In the genomic region with DNA sequence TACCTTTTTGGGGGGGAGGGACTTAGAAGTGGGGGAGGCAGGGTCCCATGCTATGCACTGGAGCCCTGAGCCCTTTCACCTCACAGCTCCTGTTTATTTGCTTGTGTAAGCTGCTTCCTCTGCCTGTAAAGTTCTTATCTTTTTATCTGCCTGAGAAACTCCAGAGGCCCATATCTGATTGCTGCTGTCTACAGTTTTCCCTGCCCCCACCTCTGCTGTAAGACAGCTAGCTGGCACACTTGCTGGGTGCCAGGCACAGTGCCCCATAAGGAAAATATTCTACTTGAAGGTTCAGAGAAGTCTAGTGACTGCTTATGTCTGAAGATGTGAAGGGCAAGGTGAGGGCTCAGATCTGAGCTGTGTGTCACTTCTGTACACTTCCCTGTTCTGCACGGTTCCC, we compare ENCODE assay signal across 17 mouse cellular contexts. TPM values are rescaled to one million over a fixed set of nuclear protein-coding genes. Genes with fewer than 3 reads are reported as not detected.
DNase-seq lines count a peak whose midpoint lies in the region; ATAC-seq and TF ChIP-seq lines count a peak whose summit lies in the region.
"Had no signal": no experiment of that assay in that cellular context is flagged by ENCODE, and none has a peak within 500 bp of the region (broad histone marks: within the 10 kb centered on the region; RNA-seq: fewer than 3 reads in every experiment).

No protein-coding gene starts in this region.

- DNase-seq in lung, postnatal 0 days (ENCODE audit: low spot score), result no peak
- DNase-seq in lung, postnatal 36 days, result no peak
- peak; percentile 73 for DNase-seq in thymus, postnatal 14 days
- no peak for DNase-seq in left cerebral cortex, adult 18-20 months (ENCODE audit: low spot score in 2 of 2)
- DNase-seq in right cerebral cortex, adult 2 months (ENCODE audit: low spot score in 2 of 2), result no peak
- DNase-seq: gastrocnemius, postnatal 25 days; layer of hippocampus, postnatal 36 days had no signal

- H3K4me1 ChIP-seq in forebrain, embryonic 15.5 days, result no peaks in the 10 kb centered on the region
- no peaks in the 10 kb centered on the region for H3K4me1 ChIP-seq in forebrain, embryonic 16.5 days (replicated peaks; ENCODE audit: control insufficient read depth, insufficient read depth, low read length)
- no peaks in the 10 kb centered on the region for H3K4me1 ChIP-seq in lung, postnatal 0 days (ENCODE audit: insufficient read depth, low read depth, low read length)
- H3K4me1 ChIP-seq: forebrain, embryonic 13.5 days; lung, embryonic 15.5 days; midbrain, embryonic 12.5 days had no signal

- no peak overlapping the region for H3K4me2 ChIP-seq in forebrain, embryonic 15.5 days (replicated peaks)
- H3K4me2 ChIP-seq in forebrain, embryonic 16.5 days (ENCODE audit: low read length), result no peak overlapping the region
- no peak overlapping the region for H3K4me2 ChIP-seq in lung, postnatal 0 days (replicated peaks; ENCODE audit: low read depth, low read length)
- H3K4me2 ChIP-seq: embryonic facial prominence, embryonic 15.5 days; forebrain, embryonic 13.5 days; heart, embryonic 15.5 days; limb, embryonic 12.5 days; lung, embryonic 15.5 days; midbrain, embryonic 12.5 days had no signal

- no peaks in the 10 kb centered on the region for H3K27me3 ChIP-seq in forebrain, embryonic 15.5 days
- no peaks in the 10 kb centered on the region for H3K27me3 ChIP-seq in forebrain, embryonic 16.5 days (replicated peaks; ENCODE audit: control insufficient read depth, insufficient read depth, low read length)
- H3K27me3 ChIP-seq in lung, postnatal 0 days (replicated peaks; ENCODE audit: insufficient read depth, low read length), result no peaks in the 10 kb centered on the region
- H3K27me3 ChIP-seq: embryonic facial prominence, embryonic 15.5 days; forebrain, embryonic 13.5 days; heart, embryonic 15.5 days; limb, embryonic 12.5 days; lung, embryonic 15.5 days; midbrain, embryonic 12.5 days had no signal

- peak; percentile 46; the same call in 1 of the 2 replicates for ATAC-seq in forebrain, embryonic 15.5 days (replicated peaks)
- no peak for ATAC-seq in forebrain, embryonic 16.5 days
- peak; percentile 27; the same call in 1 of the 2 replicates for ATAC-seq in lung, postnatal 0 days
- 0 out of 4 replicates have a peak, but pooled peaks have one; percentile 10 to 12 for ATAC-seq in hematopoietic stem cell, adult 5-6 weeks (replicated peaks in 1 of 2; ENCODE audit: insufficient read depth in 1 of 2, low FRiP score in 2 of 2, low TSS enrichment in 1 of 2, low read depth in 1 of 2, poor library complexity in 2 of 2, severe bottlenecking in 2 of 2)

- TF ChIP-seq CTCF in lung, postnatal 0 days (IDR thresholded peaks at IDR 0.05), result no peak

- no peak overlapping the region for H3K4me3 ChIP-seq in forebrain, embryonic 15.5 days
- H3K4me3 ChIP-seq in forebrain, embryonic 16.5 days (replicated peaks; ENCODE audit: low read length), result no peak overlapping the region
- no peak overlapping the region for H3K4me3 ChIP-seq in lung, postnatal 0 days (ENCODE audit: low read depth, low read length)
- H3K4me3 ChIP-seq: embryonic facial prominence, embryonic 15.5 days; forebrain, embryonic 13.5 days; heart, embryonic 15.5 days; limb, embryonic 12.5 days; lung, embryonic 15.5 days; midbrain, embryonic 12.5 days had no signal

- no peak overlapping the region for H3K9ac ChIP-seq in forebrain, embryonic 15.5 days (replicated peaks)
- H3K9ac ChIP-seq in forebrain, embryonic 16.5 days (replicated peaks; ENCODE audit: low read depth, low read length), result no peak overlapping the region
- no peak overlapping the region for H3K9ac ChIP-seq in lung, postnatal 0 days (replicated peaks; ENCODE audit: low read depth)
- H3K9ac ChIP-seq: embryonic facial prominence, embryonic 15.5 days; forebrain, embryonic 13.5 days; heart, embryonic 15.5 days; limb, embryonic 12.5 days; lung, embryonic 15.5 days; midbrain, embryonic 12.5 days had no signal

- WGBS in forebrain, embryonic 15.5 days, result 87% methylated on average over 1 of the region's 1 CpGs
- WGBS in forebrain, embryonic 16.5 days, result 81% methylated on average over 1 of the region's 1 CpGs
- 54% methylated on average over 1 of the region's 1 CpGs for WGBS in lung, postnatal 0 days

- no peak for TF ChIP-seq EP300 in lung, postnatal 0 days (IDR thresholded peaks at IDR 0.05)

- H3K9me3 ChIP-seq in forebrain, embryonic 15.5 days, result no peaks in the 10 kb centered on the region
- no peaks in the 10 kb centered on the region for H3K9me3 ChIP-seq in forebrain, embryonic 16.5 days (ENCODE audit: control insufficient read depth, low read length)
- H3K9me3 ChIP-seq in lung, postnatal 0 days (ENCODE audit: low read length), result no peaks in the 10 kb centered on the region
- H3K9me3 ChIP-seq: embryonic facial prominence, embryonic 15.5 days; forebrain, embryonic 13.5 days; G1E; heart, embryonic 15.5 days; limb, embryonic 12.5 days; lung, embryonic 15.5 days; midbrain, embryonic 12.5 days had no signal

- no peak overlapping the region for H3K27ac ChIP-seq in forebrain, embryonic 15.5 days (replicated peaks)
- H3K27ac ChIP-seq in forebrain, embryonic 16.5 days (ENCODE audit: low read length), result no peak overlapping the region
- no peak overlapping the region for H3K27ac ChIP-seq in lung, postnatal 0 days (ENCODE audit: low read length)
- H3K27ac ChIP-seq: embryonic facial prominence, embryonic 15.5 days; forebrain, embryonic 13.5 days; heart, embryonic 15.5 days; limb, embryonic 12.5 days; lung, embryonic 15.5 days; midbrain, embryonic 12.5 days had no signal

- peaks cover 36% of the 10 kb centered on the region for H3K36me3 ChIP-seq in forebrain, embryonic 15.5 days
- peaks cover 25% of the 10 kb centered on the region for H3K36me3 ChIP-seq in forebrain, embryonic 16.5 days (ENCODE audit: control insufficient read depth, insufficient read depth)
- H3K36me3 ChIP-seq in lung, postnatal 0 days (ENCODE audit: insufficient read depth, low read length), result peaks cover 15% of the 10 kb centered on the region

RNA-seq across cellular contexts. Expression of a gene that starts 16.9 kb away (rescaled TPM):
- polyA plus RNA-seq in forebrain, embryonic 15.5 days (2015; fragmentation: Nextera tagmentation; extraction: Ambion mirVana), result 34.4 and 36.6 TPM in 2 replicates
- 36.1 and 41.8 TPM in 2 replicates for polyA plus RNA-seq in forebrain, embryonic 16.5 days (2015; fragmentation: Nextera tagmentation; extraction: Ambion mirVana)
- 22.7 and 25.5 TPM in 2 replicates for polyA plus RNA-seq in lung, postnatal 0 days (2015; fragmentation: Nextera tagmentation; extraction: Ambion mirVana)
- 89.8 and 116 TPM in 2 replicates for total RNA-seq in hematopoietic stem cell, adult 5-6 weeks (2017)
- 10 to 100 TPM; 27.8 to 32.3 TPM for total RNA-seq in left cerebral cortex, adult 18-20 months (2021)

RNA-seq across cellular contexts. Expression of a gene that starts 24.6 kb away (rescaled TPM):
- polyA plus RNA-seq in forebrain, embryonic 15.5 days (2015; fragmentation: Nextera tagmentation; extraction: Ambion mirVana), result 63.5 and 66.2 TPM in 2 replicates
- polyA plus RNA-seq in forebrain, embryonic 16.5 days (2015; fragmentation: Nextera tagmentation; extraction: Ambion mirVana), result 56.6 and 58.2 TPM in 2 replicates
- 22.9 and 23.2 TPM in 2 replicates for polyA plus RNA-seq in lung, postnatal 0 days (2015; fragmentation: Nextera tagmentation; extraction: Ambion mirVana)
- total RNA-seq in hematopoietic stem cell, adult 5-6 weeks (2017), result 81.0 and 84.7 TPM in 2 replicates
- total RNA-seq in left cerebral cortex, adult 18-20 months (2021), result 10 to 100 TPM; 46.7 to 47.6 TPM

RNA-seq across cellular contexts. Expression of a gene that starts 47.1 kb away (rescaled TPM):
- 249 and 257 TPM in 2 replicates for polyA plus RNA-seq in forebrain, embryonic 15.5 days (2015; fragmentation: Nextera tagmentation; extraction: Ambion mirVana)
- polyA plus RNA-seq in forebrain, embryonic 16.5 days (2015; fragmentation: Nextera tagmentation; extraction: Ambion mirVana), result 252 and 276 TPM in 2 replicates
- polyA plus RNA-seq in lung, postnatal 0 days (2015; fragmentation: Nextera tagmentation; extraction: Ambion mirVana), result 132 and 141 TPM in 2 replicates
- 143 and 247 TPM in 2 replicates for total RNA-seq in hematopoietic stem cell, adult 5-6 weeks (2017)
- 10 to 100 TPM; 90.8 to 93.6 TPM for total RNA-seq in left cerebral cortex, adult 18-20 months (2021)
